Comparison of ENCODE assay signal across 12 mouse cellular contexts in genomic region chr7:103873064-103873463, GRCm38 (mm10). TPM values are rescaled to one million over a fixed set of nuclear protein-coding genes. Genes with fewer than 3 reads are reported as not detected.
DNase-seq lines count a peak whose midpoint lies in the region; ATAC-seq and TF ChIP-seq lines count a peak whose summit lies in the region.
"Had no signal": no experiment of that assay in that cellular context is flagged by ENCODE, and none has a peak within 500 bp of the region (broad histone marks: within the 10 kb centered on the region; RNA-seq: fewer than 3 reads in every experiment).

No protein-coding gene starts in this region.

- POLR2A ChIA-PET in Patski (lab: Charles Lee), result no interaction called here

- no peaks in the 10 kb centered on the region for H3K9me3 ChIP-seq in kidney, postnatal 0 days (replicated peaks; ENCODE audit: low read length)
- H3K9me3 ChIP-seq: limb, embryonic 12.5 days had no signal

- H3K9ac ChIP-seq in kidney, postnatal 0 days (ENCODE audit: low read depth, low read length), result no peak overlapping the region
- H3K9ac ChIP-seq: limb, embryonic 12.5 days had no signal

- no peak for ATAC-seq in kidney, postnatal 0 days (replicated peaks; ENCODE audit: low FRiP score, low read depth)
- ATAC-seq in Patski, result no peak

- H3K27me3 ChIP-seq in kidney, postnatal 0 days (ENCODE audit: insufficient read depth, low read length), result no peaks in the 10 kb centered on the region
- no peaks in the 10 kb centered on the region for H3K27me3 ChIP-seq in Patski
- H3K27me3 ChIP-seq: limb, embryonic 12.5 days had no signal

- TF ChIP-seq CTCF in kidney, postnatal 0 days (IDR thresholded peaks at IDR 0.05; ENCODE audit: low read depth), result peak; percentile 61
- TF ChIP-seq CTCF in Patski (IDR thresholded peaks at IDR 0.05), result peak; percentile 8

- DNase-seq in kidney, postnatal 0 days (ENCODE audit: low spot score), result peak; percentile 14
- DNase-seq in kidney, postnatal 4 days, result no peak
- peak; percentile 24 to 41 for DNase-seq in B cell, adult 2 months
- DNase-seq in Patski (ENCODE audit: low read depth, low spot score), result no peak
- DNase-seq in liver, result peak; percentile 48
- no peak for DNase-seq in adrenal gland, postnatal 10 days
- no peak for DNase-seq in frontal cortex, postnatal 25 days (ENCODE audit: low spot score in 2 of 2)
- no peak for DNase-seq in gastrocnemius, adult 8-10 months (ENCODE audit: low spot score in 2 of 2)
- DNase-seq: cerebellum, adult 11-12 months had no signal

- no peak overlapping the region for H3K4me3 ChIP-seq in kidney, postnatal 0 days (replicated peaks; ENCODE audit: low read depth, low read length)
- H3K4me3 ChIP-seq: limb, embryonic 12.5 days had no signal

- 0% methylated on average over 1 of the region's 1 CpGs for WGBS in kidney, postnatal 0 days

- CTCF ChIA-PET in Patski (lab: Charles Lee), result no interaction called here

- H3K4me1 ChIP-seq in kidney, postnatal 0 days (replicated peaks; ENCODE audit: insufficient read depth, low read length), result no peaks in the 10 kb centered on the region
- H3K4me1 ChIP-seq: limb, embryonic 12.5 days had no signal

- H3K4me2 ChIP-seq in kidney, postnatal 0 days (ENCODE audit: low read length), result no peak overlapping the region
- H3K4me2 ChIP-seq: limb, embryonic 12.5 days had no signal

- no peak overlapping the region for H3K27ac ChIP-seq in kidney, postnatal 0 days
- H3K27ac ChIP-seq: limb, embryonic 12.5 days had no signal

- H3K36me3 ChIP-seq in kidney, postnatal 0 days (ENCODE audit: insufficient read depth, low read length), result no peaks in the 10 kb centered on the region
- H3K36me3 ChIP-seq: limb, embryonic 12.5 days had no signal

- in situ Hi-C loops in Patski (cut with MboI; ENCODE audit: low pct_unique_long_range_greater_than_20kb), result no loop called here

RNA-seq across cellular contexts. Expression of gene Olfr66, which starts 13.0 kb away (rescaled TPM):
- not detected in 2 replicates for polyA plus RNA-seq in kidney, postnatal 0 days (2015; fragmentation: Nextera tagmentation; extraction: Ambion mirVana)
- polyA plus RNA-seq in Patski (2021), result not detected
- not detected for total RNA-seq in adrenal gland, postnatal 10 days (2021)
- not detected for total RNA-seq in gastrocnemius, adult 8-10 months (2022)
- polyA plus RNA-seq: heart, embryonic 14.5 days; kidney, embryonic 14.5 days; limb, embryonic 12.5 days had no signal

RNA-seq across cellular contexts. Expression of gene Hbb-y, which starts 20.0 kb away (rescaled TPM):
- polyA plus RNA-seq in kidney, postnatal 0 days (2015; fragmentation: Nextera tagmentation; extraction: Ambion mirVana), result 0.38 and 0.54 TPM in 2 replicates
- not detected for polyA plus RNA-seq in Patski (2021)
- total RNA-seq in adrenal gland, postnatal 10 days (2021), result not detected
- total RNA-seq in gastrocnemius, adult 8-10 months (2022), result not detected

RNA-seq across cellular contexts. Expression of gene Olfr64, which starts 21.2 kb away (rescaled TPM):
- polyA plus RNA-seq in kidney, postnatal 0 days (2015; fragmentation: Nextera tagmentation; extraction: Ambion mirVana), result not detected in 2 replicates
- not detected for polyA plus RNA-seq in Patski (2021)
- not detected for total RNA-seq in adrenal gland, postnatal 10 days (2021)
- total RNA-seq in gastrocnemius, adult 8-10 months (2022), result not detected
- polyA plus RNA-seq: heart, embryonic 14.5 days; kidney, embryonic 14.5 days; limb, embryonic 12.5 days had no signal

RNA-seq across cellular contexts. Expression of gene Hbb-bh1, which starts 30.1 kb away (rescaled TPM):
- not detected in 2 replicates for polyA plus RNA-seq in kidney, postnatal 0 days (2015; fragmentation: Nextera tagmentation; extraction: Ambion mirVana)
- not detected for polyA plus RNA-seq in Patski (2021)
- total RNA-seq in adrenal gland, postnatal 10 days (2021), result not detected
- not detected for total RNA-seq in gastrocnemius, adult 8-10 months (2022)

RNA-seq across cellular contexts. Expression of gene Olfr65, which starts 30.2 kb away (rescaled TPM):
- polyA plus RNA-seq in kidney, postnatal 0 days (2015; fragmentation: Nextera tagmentation; extraction: Ambion mirVana), result not detected in 2 replicates
- polyA plus RNA-seq in Patski (2021), result not detected
- total RNA-seq in adrenal gland, postnatal 10 days (2021), result not detected
- not detected for total RNA-seq in gastrocnemius, adult 8-10 months (2022)
- polyA plus RNA-seq: heart, embryonic 14.5 days; kidney, embryonic 14.5 days; limb, embryonic 12.5 days had no signal

Comparison
In these comparisons a context has a peak if more than half of its experiments do, and no peak if none do; other contexts are left out.
1. DNase-seq: peak in kidney, postnatal 0 days (single experiment), B cell, adult 2 months (2 of 2) and liver (single experiment); none in kidney, postnatal 4 days (0 of 2), Patski (single experiment), adrenal gland, postnatal 10 days (single experiment), frontal cortex, postnatal 25 days (0 of 2) and gastrocnemius, adult 8-10 months (0 of 2).